Mouse (Mus musculus): Measurements from ENCODE around the gene Uqcc3.
"Not testable (repeated sequence)": the region's sequence is repeated elsewhere in the genome, so short reads cannot be mapped to it uniquely, and the experiment has no call there.

Uqcc3 gene

GRCm38 (mm10) chr19:8895397-8895960 is 14.8 kb upstream of the Uqcc3 start:
- DNase-seq (ENCODE audit: low read depth, low spot score), result no peak

GRCm38 (mm10) chr19:8892829-8893766 is 12.4 kb upstream of the Uqcc3 start, which contains the start of gene Ints5:
Gene Ints5 (plus strand): TSS chr19:8893005.
- DNase-seq (ENCODE audit: low read depth, low spot score), result peak; percentile 87

DNA sequence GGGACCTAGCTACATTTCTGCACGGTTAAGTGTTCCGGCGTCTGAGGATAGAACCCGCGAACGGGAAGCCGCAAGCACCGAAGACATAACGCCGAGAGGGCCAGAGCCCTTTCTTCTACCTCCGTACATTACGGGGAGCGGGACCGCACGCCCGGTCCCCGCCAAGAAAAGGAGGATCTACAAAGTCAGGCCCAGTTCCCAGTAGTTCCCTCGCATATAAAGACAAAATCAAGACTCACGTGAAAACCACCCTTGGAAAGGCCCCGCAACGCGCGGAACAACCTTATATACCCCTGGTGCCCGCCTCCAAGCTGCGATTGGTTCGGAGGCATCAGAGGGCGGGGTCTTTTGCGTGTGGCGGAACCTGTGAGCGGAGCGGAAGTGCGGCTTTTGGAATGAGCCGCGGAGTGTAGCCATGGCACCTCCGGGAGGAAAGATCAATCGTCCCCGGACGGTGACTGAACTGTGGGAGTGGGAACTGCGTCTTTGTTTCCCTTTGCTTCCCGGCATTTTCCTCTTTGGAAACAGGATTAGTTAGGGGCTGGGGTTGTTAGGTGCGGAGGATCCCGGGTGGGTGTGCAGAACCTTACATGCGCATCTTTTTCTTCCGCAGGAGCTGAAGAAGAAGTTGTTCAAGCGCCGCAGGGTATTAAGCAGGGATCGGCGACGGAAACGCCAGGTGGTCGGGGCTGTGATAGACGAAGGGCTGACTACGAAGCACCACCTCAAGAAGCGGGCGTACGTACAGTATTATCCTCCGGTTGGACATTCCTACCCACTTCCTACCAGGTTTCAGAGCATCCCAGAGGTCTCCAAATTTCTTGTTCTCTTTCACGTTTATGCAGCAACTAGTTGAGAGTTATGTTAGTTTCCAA is 8.0 kb upstream of the Uqcc3 start, which contains the start of the genes 1810009A15Rik and Gm49416:
Gene 1810009A15Rik (plus strand): TSS at position 343 of the 875 bp plus-strand sequence.
Gene Gm49416 (plus strand): TSS at position 416 of the 875 bp plus-strand sequence.
- peak; percentile 92 for DNase-seq (ENCODE audit: low read depth, low spot score)

DNA sequence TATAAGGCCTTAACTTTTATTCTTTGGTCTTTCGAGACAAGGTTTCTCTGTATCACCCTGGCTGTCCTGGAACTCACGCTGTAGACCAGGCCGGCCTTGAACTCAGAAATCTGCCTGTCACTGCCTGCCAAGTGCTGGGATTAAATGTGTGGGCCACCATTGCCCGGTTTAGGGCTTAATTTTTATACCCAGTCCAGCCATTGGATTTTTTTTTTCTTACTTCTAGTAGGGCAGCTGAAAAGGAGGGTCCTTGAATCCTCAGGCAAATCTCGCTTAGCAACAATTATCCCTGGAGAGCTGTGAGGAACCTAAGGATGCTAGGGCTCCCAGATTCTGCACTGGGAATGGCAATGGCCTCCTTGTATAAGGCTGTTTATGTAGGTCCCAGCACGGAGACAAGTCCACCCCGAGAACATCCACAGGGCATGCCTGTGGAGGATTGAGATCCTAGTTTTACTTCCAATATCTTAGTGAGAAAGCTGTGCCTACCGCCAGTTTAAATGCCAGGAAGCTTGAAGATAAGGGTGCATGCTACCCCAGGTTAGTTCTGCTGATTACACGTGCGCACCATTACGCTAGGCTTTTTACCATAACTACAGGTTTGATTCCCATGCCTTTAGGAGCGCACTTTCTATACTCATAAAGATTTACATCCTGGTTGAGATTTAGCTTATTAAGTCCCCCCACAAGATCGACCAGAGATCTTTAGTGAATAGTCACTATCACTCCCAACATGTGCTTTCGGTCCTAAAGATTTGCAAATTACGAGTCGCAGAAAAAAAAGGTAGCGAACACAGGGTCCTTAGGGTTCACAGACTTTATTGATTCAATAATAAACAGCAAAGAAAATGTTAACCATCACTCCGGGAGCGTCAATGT is 7.1 kb upstream of the Uqcc3 start:
- no peak for DNase-seq (ENCODE audit: low read depth, low spot score)

DNA sequence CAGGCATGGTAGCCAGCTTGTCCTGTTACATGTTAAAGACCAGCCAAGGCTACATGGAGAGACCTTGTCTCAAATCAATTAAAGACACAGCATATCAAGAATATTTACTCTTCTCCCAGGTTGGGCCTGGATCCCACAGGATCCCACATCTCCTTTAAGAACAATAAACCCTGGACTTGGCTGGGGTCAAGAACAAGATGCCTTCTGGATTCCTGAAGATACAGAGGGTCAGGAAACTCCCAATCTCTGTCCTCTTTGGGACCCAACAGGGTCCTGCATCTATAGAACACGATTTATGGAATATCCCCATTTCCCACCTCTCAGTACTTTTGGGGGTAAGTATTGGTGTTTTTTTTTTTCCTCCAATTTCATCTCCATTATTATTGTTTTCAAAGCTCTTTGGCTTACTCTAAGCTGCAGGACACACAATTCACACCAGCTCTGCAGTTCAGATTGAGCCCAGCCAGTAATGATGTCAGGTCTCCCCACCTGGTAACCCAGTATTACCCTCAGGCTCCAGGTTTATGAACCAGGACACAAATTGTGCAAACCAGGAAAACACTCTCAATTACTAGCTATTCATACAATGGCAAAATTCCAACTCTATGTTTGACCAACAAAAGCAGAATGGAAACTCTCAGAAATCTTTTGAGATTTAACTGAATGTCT is 6.3 kb upstream of the Uqcc3 start:
- no peak for DNase-seq (ENCODE audit: low read depth, low spot score)

DNA sequence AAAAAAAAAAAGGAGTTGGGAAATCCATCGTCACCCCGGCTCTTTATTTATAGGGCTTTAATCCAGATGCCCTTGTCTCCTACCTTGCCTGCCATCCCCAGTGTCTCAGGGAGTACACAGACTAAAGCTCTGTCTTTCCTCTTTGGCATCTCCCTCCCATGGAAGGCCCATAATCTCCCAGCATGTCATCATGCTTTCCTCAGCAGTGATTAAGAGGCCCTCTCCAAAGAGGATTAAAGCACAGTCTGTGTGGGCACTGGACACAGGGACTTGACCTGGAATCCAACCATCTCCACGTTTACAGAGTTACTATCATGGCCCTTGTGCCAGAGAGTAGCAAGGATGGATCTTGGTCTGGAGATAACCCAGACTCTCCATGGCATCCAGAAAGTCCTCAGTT is 2.9 kb upstream of the Uqcc3 start, which contains the start of the genes Lbhd1 and Gm49403:
Gene Lbhd1 (plus strand): TSS at position 117 of the 400 bp plus-strand sequence.
Gene Gm49403 (plus strand): TSS at position 315 of the 400 bp plus-strand sequence.
- no peak for DNase-seq (ENCODE audit: low read depth, low spot score)

- DNase-seq (ENCODE audit: low read depth, low spot score), result no peak
Observed at GRCm38 (mm10) chr19:8881034-8881392, 290 bp upstream of the Uqcc3 start.

GRCm38 (mm10) chr19:8875031-8875430 is 5.7 kb downstream of the Uqcc3 start:
- DNase-seq (ENCODE audit: low read depth, low spot score), result no peak

- DNase-seq (ENCODE audit: low read depth, low spot score), result no peak
Observed at GRCm38 (mm10) chr19:8872266-8872840, 8.4 kb downstream of the Uqcc3 start.

DNA sequence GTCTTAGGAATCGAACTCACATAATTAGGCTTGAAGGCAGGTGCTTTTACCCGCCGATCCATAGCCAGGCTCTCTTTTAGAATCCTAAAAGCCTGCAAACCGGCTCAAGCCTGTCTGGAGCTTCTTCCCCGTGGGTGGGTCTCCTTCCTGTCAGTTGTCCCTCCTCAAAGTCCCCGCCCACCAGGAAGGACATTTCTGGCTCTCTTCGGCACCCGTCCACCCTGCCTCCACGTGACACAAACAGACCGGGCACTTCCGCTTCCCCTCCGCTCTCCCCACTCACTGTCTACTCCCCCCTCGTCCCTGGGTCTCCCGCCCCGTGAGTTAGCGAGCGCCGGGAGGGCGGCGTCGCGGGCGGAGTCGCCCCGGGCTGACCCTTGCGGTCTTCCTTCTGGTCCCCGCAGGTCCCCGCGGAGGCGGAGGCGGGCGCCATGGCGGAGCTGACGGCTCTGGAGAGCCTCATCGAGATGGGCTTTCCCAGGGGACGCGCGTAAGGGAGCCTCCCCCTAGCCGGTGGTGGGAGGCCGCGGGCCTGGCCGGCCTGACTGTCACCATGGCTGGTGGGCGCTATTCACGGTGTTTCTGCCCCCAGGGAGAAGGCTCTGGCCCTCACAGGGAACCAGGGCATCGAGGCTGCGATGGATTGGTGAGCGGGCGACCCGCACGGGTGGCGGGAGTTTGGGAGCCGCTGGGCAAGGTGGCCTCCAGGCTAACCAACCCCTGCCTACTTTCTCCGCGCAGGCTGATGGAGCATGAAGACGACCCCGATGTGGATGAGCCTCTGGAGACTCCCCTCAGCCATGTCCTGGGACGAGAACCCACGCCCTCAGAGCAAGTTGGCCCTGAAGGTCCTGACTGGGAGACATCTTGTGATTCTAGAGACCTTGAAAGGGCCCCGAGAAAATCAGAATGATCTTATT is 9.2 kb downstream of the Uqcc3 start, which contains the start of gene Ubxn1:
Gene Ubxn1 (plus strand): TSS at position 230 of the 920 bp plus-strand sequence.
- peak; percentile 97 for DNase-seq (ENCODE audit: low read depth, low spot score)

GRCm38 (mm10) chr19:8870838-8871237 is 9.9 kb downstream of the Uqcc3 start:
- DNase-seq (ENCODE audit: low read depth, low spot score), result no peak

- DNase-seq (ENCODE audit: low read depth, low spot score), result not testable (repeated sequence)
Observed at GRCm38 (mm10) chr19:8870381-8870780, 10.3 kb downstream of the Uqcc3 start.

DNA sequence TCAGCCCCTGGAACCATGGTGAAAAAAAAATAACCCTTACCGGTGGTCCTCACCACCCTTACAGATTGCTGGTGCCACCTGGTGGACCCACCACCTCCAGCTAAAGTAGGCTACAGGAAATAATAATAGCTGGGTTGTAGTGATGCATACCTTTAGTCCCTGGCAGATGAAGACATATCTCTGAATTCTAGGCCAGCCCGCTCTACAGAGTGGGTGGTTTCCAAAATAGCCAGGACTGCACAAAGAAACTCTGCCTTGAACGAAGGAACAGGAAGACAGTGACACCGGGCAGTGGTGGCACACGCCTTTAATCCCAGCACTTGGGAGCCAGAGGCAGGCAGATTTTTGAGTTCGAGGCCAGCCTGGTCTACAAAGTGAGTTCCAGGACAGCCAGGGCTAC is 16.5 kb downstream of the Uqcc3 start:
- no peak for DNase-seq (ENCODE audit: low read depth, low spot score)

GRCm38 (mm10) chr19:8859018-8859417 is 21.7 kb downstream of the Uqcc3 start:
- no peak for DNase-seq (ENCODE audit: low read depth, low spot score)

DNA sequence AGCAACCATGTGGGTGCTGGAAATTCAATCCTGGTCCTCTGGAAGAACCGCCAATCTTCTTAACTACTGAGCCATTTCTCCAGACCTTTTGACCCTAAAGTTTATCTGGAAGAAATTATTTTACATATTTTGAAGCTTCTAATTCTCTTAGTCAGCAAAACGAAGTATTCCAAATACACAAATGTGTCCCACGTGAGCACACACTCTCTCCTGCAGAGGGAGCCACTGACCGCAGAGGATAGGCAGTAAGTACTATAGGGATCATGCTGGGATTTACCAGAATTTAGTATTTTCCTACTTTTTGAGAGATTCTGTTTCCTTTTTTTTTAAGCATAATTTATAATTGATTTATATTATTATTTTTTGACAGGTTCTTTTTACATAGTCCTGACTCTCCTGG is 23.0 kb downstream of the Uqcc3 start:
- DNase-seq (ENCODE audit: low read depth, low spot score), result no peak

- no peak for DNase-seq (ENCODE audit: low read depth, low spot score)
Observed at GRCm38 (mm10) chr19:8853117-8853516, 27.6 kb downstream of the Uqcc3 start.

DNA sequence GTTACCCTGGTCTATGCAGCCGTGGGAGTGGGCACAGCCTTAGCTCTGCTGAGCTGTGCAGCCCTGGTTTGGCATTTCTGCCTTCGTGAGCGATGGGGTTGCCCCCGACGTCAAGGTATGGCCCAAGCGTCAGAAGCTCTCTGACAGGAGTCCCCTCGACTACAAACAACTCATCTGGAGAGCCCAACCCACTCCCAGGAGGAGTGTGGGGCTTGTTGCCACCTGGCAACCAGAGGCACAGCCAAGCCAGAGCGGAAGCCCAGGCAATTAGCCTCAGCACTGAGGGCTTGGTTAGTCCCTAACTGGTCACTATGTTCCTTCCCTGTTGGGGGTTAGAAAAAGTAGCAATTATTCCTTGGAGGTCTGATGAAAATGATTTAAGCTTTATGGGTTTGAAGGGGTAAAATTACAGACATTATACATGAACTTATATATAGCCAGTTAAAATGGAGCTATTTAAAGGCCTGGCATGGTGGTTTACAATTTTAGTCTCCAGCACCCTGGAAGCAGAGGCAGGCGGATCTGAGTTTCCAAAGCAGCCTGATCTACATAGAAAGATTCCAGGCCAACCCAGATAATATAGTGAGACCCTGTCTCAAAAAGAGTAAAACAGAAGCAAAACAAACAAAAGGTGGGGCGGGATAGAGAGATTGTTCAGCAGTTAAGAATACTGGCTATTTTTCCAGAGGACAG is 28.3 kb downstream of the Uqcc3 start:
- no peak for DNase-seq (ENCODE audit: low read depth, low spot score)

DNA sequence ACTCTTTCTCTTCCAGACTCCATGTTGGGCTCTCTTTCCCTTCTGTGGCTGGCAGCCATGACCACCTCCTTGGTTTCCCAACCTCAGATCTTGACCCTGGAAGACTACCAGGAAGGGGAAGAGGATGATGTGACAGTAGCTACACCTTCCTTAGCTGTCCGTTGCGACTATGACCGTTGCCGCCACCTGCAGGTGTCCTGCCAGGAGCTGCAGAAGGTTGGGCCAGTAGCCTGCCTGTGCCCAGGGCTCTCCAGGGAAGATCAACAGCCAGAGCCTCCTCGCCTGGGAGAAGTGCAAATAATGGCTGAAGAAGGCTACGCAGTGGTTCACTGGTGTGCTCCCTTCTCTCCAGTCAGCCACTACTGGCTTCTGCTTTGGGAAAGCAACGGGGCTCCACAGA is 29.1 kb downstream of the Uqcc3 start:
- DNase-seq (ENCODE audit: low read depth, low spot score), result no peak

All from telencephalon, adult 2 months (tissue).